Mouse (Mus musculus) testis, adult 2 months (tissue): ENCODE results near the gene Suclg1.

Experiments used
- CTCF ChIP-seq: fragments of 200-500 bp; IDR thresholded peaks from 2 replicates; pipeline ENCODE4 v1.5.1; 2012; ENCODE audit warnings: low read depth, mild to moderate bottlenecking, inconsistent platforms, low read length, moderate library complexity; ENCODE audit not compliant: control insufficient read depth, insufficient read depth, insufficient replicate concordance
- POLR2A ChIP-seq: fragments of 200-500 bp; IDR thresholded peaks from 2 replicates; pipeline ENCODE4 v1.6.1; 2012; ENCODE audit warnings: low read depth, mild to moderate bottlenecking, inconsistent platforms, low read length, moderate library complexity; ENCODE audit not compliant: control insufficient read depth

DNA sequence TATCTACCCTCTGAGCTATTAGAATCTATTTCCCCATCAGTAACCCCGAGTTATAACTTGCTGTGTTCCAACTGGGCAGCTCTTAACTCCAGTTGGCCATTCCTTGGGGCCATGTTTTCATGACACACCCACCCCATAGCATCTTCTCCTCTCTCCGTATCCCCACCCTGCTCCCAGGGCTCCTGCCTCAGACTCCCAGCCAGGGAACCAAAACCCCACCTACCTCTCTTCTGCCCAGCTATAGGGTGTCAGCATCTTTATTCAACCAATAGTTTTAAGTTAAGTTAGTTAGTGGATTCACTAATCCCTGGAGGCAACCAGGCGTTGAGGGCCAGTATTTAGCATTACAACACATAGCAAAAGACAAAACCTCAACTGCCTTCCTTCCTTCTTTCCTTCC is 19.3 kb upstream of the Suclg1 start:
- TF ChIP-seq POLR2A (no peak), CTCF (no peak)
